In the genomic region with DNA sequence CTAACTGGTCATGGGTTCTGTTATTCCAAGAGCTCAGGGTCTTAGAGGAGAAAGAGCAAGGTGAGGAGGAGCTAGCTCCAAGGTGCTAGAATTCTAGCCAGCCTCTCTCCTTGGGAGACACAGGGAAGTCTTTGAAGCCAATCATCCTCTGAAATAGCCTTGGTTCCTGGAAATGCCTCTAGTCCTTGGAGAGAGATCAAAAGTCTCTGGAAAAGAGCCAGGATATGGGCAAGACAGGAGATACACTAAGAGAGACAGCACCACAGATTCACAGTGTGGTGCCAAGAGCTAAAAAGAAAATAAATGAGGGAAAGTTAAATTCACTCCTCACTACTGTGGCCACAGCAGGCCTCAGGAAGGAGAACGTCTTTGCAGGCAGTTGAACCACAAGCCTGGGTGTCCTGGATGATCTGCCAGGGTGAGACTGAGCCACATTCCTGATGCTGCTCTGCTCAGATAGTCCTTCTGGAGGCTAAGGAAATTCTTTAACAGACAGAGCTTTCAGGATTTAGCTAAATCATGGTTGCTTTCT, we compare ENCODE assay signal across 18 mouse cellular contexts.
DNase-seq lines count a peak whose midpoint lies in the region; ATAC-seq and TF ChIP-seq lines count a peak whose summit lies in the region.
"Had no signal": no experiment of that assay in that cellular context is flagged by ENCODE, and none has a peak within 500 bp of the region (broad histone marks: within the 10 kb centered on the region; RNA-seq: fewer than 3 reads in every experiment).

No protein-coding gene starts in this region.

- H3K4me3 ChIP-seq in lung, adult 2 months (replicated peaks; ENCODE audit: extremely low read depth, low read depth, low read length), result no peak overlapping the region
- H3K4me3 ChIP-seq: forebrain, embryonic 15.5 days; heart, adult 2 months; lung, embryonic 15.5 days; megakaryocyte, embryonic 14.5 days; neural tube, embryonic 12.5 days had no signal

- no peak for TF ChIP-seq CTCF in lung, adult 2 months (IDR thresholded peaks at IDR 0.05; ENCODE audit: insufficient read depth, low read length)

- ATAC-seq in monocyte, adult 5-6 weeks (replicated peaks; ENCODE audit: insufficient number of reproducible peaks, low FRiP score, low TSS enrichment, poor library complexity, severe bottlenecking), result no peak
- ATAC-seq: forebrain, embryonic 15.5 days; hindbrain, postnatal 0 days had no signal

- TF ChIP-seq POLR2A in lung, adult 2 months (IDR thresholded peaks at IDR 0.05; ENCODE audit: borderline replicate concordance, extremely low read depth, low read depth, low read length), result no peak

- 26% methylated on average over 1 of the region's 1 CpGs for WGBS in lung, adult 2 months

- H3K4me1 ChIP-seq in lung, adult 2 months (ENCODE audit: control insufficient read depth, insufficient read depth, low read length), result no peaks in the 10 kb centered on the region
- H3K4me1 ChIP-seq: forebrain, embryonic 15.5 days; lung, embryonic 15.5 days; megakaryocyte, embryonic 14.5 days; neural tube, embryonic 12.5 days had no signal

- DNase-seq in heart, adult 18-20 months, result peak; percentile 8 to 25
- no peak for DNase-seq in heart, adult 8-10 months (ENCODE audit: low spot score)
- DNase-seq in lung, postnatal 36 days, result peak; percentile 17
- DNase-seq in lung, adult 18-20 months, result no peak
- DNase-seq in cerebellum, adult 18-20 months, result peak; percentile 6 to 10
- peak; percentile 51 for DNase-seq in skeletal muscle tissue, adult 2 months (ENCODE audit: low read depth, low spot score)
- DNase-seq in lung, adult 2 months, result no peak
- DNase-seq: heart, adult 2 months; heart, postnatal 36 days; kidney, postnatal 4 days; liver; right cerebral cortex, postnatal 4 days had no signal

Comparison
In these comparisons a context has a peak if more than half of its experiments do, and no peak if none do; other contexts are left out.
1. DNase-seq: peak in heart, adult 18-20 months (2 of 2), lung, postnatal 36 days (single experiment), cerebellum, adult 18-20 months (2 of 2) and skeletal muscle tissue, adult 2 months (single experiment); none in heart, adult 8-10 months (single experiment), lung, adult 18-20 months (0 of 2) and lung, adult 2 months (single experiment).